Comparison of ENCODE assay signal across 11 mouse cellular contexts in genomic region chr6:142941078-142941477, GRCm38 (mm10). TPM values are rescaled to one million over a fixed set of nuclear protein-coding genes. Genes with fewer than 3 reads are reported as not detected.
DNase-seq lines count a peak whose midpoint lies in the region; ATAC-seq and TF ChIP-seq lines count a peak whose summit lies in the region.
"Had no signal": no experiment of that assay in that cellular context is flagged by ENCODE, and none has a peak within 500 bp of the region (broad histone marks: within the 10 kb centered on the region; RNA-seq: fewer than 3 reads in every experiment).

No protein-coding gene starts in this region.

- no peak for TF ChIP-seq CTCF in gastrocnemius, adult 2 months (IDR thresholded peaks at IDR 0.05)

- 69% methylated on average over 8 of the region's 8 CpGs for WGBS in neural tube, embryonic 11.5 days
- WGBS in hindbrain, embryonic 16.5 days, result 42% methylated on average over 8 of the region's 8 CpGs
- 61% methylated on average over 8 of the region's 8 CpGs for WGBS in midbrain, embryonic 13.5 days

- H3K4me3 ChIP-seq in neural tube, embryonic 11.5 days (ENCODE audit: low read depth, low read length), result no peak overlapping the region
- H3K4me3 ChIP-seq in hindbrain, embryonic 16.5 days (ENCODE audit: low read length), result no peak overlapping the region
- H3K4me3 ChIP-seq in midbrain, embryonic 13.5 days (replicated peaks), result no peak overlapping the region
- no peak overlapping the region for H3K4me3 ChIP-seq in gastrocnemius, adult 2 months
- H3K4me3 ChIP-seq: limb, embryonic 10.5 days had no signal

- no peak overlapping the region for H3K27ac ChIP-seq in neural tube, embryonic 11.5 days (ENCODE audit: low read depth, low read length)
- no peak overlapping the region for H3K27ac ChIP-seq in hindbrain, embryonic 16.5 days (ENCODE audit: low read depth, low read length)
- H3K27ac ChIP-seq in midbrain, embryonic 13.5 days, result 0 out of 2 replicates have a peak overlapping the region, but pooled peaks have one; percentile 4
- no peak overlapping the region for H3K27ac ChIP-seq in gastrocnemius, adult 2 months
- H3K27ac ChIP-seq: limb, embryonic 10.5 days had no signal

- H3K9ac ChIP-seq in neural tube, embryonic 11.5 days (ENCODE audit: low read length), result no peak overlapping the region
- H3K9ac ChIP-seq in hindbrain, embryonic 16.5 days (ENCODE audit: low read depth, low read length), result no peak overlapping the region
- H3K9ac ChIP-seq in midbrain, embryonic 13.5 days (replicated peaks), result no peak overlapping the region
- H3K9ac ChIP-seq: liver, postnatal 0 days had no signal

- no peaks in the 10 kb centered on the region for H3K9me3 ChIP-seq in neural tube, embryonic 11.5 days (ENCODE audit: control insufficient read depth, low read length)
- no peaks in the 10 kb centered on the region for H3K9me3 ChIP-seq in hindbrain, embryonic 16.5 days (ENCODE audit: control insufficient read depth, low read length)
- H3K9me3 ChIP-seq in midbrain, embryonic 13.5 days, result no peaks in the 10 kb centered on the region
- H3K9me3 ChIP-seq: limb, embryonic 10.5 days had no signal

- ATAC-seq in neural tube, embryonic 11.5 days (ENCODE audit: insufficient read depth, low FRiP score, low TSS enrichment), result peak; percentile 65; the same call in 1 of the 2 replicates
- ATAC-seq in hindbrain, embryonic 16.5 days, result peak; percentile 73
- ATAC-seq in midbrain, embryonic 13.5 days, result peak; percentile 72
- no peak for ATAC-seq in cerebellum, adult (ENCODE audit: insufficient number of reproducible peaks, low FRiP score, low TSS enrichment)
- ATAC-seq: liver, postnatal 0 days had no signal

- no peaks in the 10 kb centered on the region for H3K27me3 ChIP-seq in neural tube, embryonic 11.5 days (ENCODE audit: control insufficient read depth, insufficient read depth, low read length)
- no peaks in the 10 kb centered on the region for H3K27me3 ChIP-seq in hindbrain, embryonic 16.5 days (replicated peaks; ENCODE audit: control insufficient read depth, insufficient read depth, low read length)
- H3K27me3 ChIP-seq in midbrain, embryonic 13.5 days, result no peaks in the 10 kb centered on the region
- H3K27me3 ChIP-seq: CH12.LX had no signal

- intact Hi-C loops in gastrocnemius, adult 2 months (cut with DNase I), result no loop called here

- H3K36me3 ChIP-seq in neural tube, embryonic 11.5 days (ENCODE audit: control insufficient read depth, insufficient read depth, low read length), result no peaks in the 10 kb centered on the region
- no peaks in the 10 kb centered on the region; the same call in 1 of the 2 replicates for H3K36me3 ChIP-seq in hindbrain, embryonic 16.5 days (ENCODE audit: control insufficient read depth, insufficient read depth, low read length)
- peaks cover 10% of the 10 kb centered on the region for H3K36me3 ChIP-seq in midbrain, embryonic 13.5 days
- H3K36me3 ChIP-seq: limb, embryonic 10.5 days had no signal

- DNase-seq in neural tube, embryonic 11.5 days (ENCODE audit: low spot score), result peak; percentile 38
- no peak for DNase-seq in neural tube, embryonic 10.5 days (ENCODE audit: extremely low spot score, low spot score)
- DNase-seq in right cerebral cortex, postnatal 36 days (ENCODE audit: low spot score in 2 of 2), result peak; percentile 22 to 54
- no peak for DNase-seq in gastrocnemius, adult 2 months
- no peak for DNase-seq in frontal cortex, postnatal 10 days (ENCODE audit: low spot score in 2 of 2)
- DNase-seq: liver, postnatal 0 days had no signal

- no peak overlapping the region for H3K4me2 ChIP-seq in neural tube, embryonic 11.5 days (ENCODE audit: low read depth)
- H3K4me2 ChIP-seq in hindbrain, embryonic 16.5 days (ENCODE audit: low read length), result no peak overlapping the region
- no peak overlapping the region for H3K4me2 ChIP-seq in midbrain, embryonic 13.5 days (replicated peaks)

- 0 out of 2 replicates have a peak, but pooled peaks cover 3% of the 10 kb centered on the region for H3K4me1 ChIP-seq in neural tube, embryonic 11.5 days (ENCODE audit: control insufficient read depth, insufficient read depth, low read length)
- peaks cover 6% of the 10 kb centered on the region for H3K4me1 ChIP-seq in hindbrain, embryonic 16.5 days (ENCODE audit: control insufficient read depth, insufficient read depth, low read depth, low read length)
- H3K4me1 ChIP-seq in midbrain, embryonic 13.5 days (replicated peaks), result peaks cover 30% of the 10 kb centered on the region; the same call in 1 of the 2 replicates

RNA-seq across cellular contexts. Expression of gene St8sia1, which starts 23.2 kb away (rescaled TPM):
- polyA plus RNA-seq in neural tube, embryonic 11.5 days (2014; fragmentation: Nextera tagmentation; extraction: Ambion mirVana), result 9.0 and 10.6 TPM in 2 replicates
- polyA plus RNA-seq in hindbrain, embryonic 16.5 days (2015; fragmentation: Nextera tagmentation; extraction: Ambion mirVana), result 6.0 and 6.5 TPM in 2 replicates
- 8.0 and 8.4 TPM in 2 replicates for polyA plus RNA-seq in midbrain, embryonic 13.5 days (2015; fragmentation: Nextera tagmentation; extraction: Ambion mirVana)
- under 1 TPM; 0.11 to 0.23 TPM for total RNA-seq in gastrocnemius, adult 2 months (2021)

Comparison
In these comparisons a context has a peak if more than half of its experiments do, and no peak if none do; other contexts are left out.
1. DNase-seq: peak in neural tube, embryonic 11.5 days (single experiment) and right cerebral cortex, postnatal 36 days (2 of 2); none in neural tube, embryonic 10.5 days (single experiment), gastrocnemius, adult 2 months (single experiment) and frontal cortex, postnatal 10 days (0 of 2).